ENCODE assay signal across 8 mouse cellular contexts in the genomic region with DNA sequence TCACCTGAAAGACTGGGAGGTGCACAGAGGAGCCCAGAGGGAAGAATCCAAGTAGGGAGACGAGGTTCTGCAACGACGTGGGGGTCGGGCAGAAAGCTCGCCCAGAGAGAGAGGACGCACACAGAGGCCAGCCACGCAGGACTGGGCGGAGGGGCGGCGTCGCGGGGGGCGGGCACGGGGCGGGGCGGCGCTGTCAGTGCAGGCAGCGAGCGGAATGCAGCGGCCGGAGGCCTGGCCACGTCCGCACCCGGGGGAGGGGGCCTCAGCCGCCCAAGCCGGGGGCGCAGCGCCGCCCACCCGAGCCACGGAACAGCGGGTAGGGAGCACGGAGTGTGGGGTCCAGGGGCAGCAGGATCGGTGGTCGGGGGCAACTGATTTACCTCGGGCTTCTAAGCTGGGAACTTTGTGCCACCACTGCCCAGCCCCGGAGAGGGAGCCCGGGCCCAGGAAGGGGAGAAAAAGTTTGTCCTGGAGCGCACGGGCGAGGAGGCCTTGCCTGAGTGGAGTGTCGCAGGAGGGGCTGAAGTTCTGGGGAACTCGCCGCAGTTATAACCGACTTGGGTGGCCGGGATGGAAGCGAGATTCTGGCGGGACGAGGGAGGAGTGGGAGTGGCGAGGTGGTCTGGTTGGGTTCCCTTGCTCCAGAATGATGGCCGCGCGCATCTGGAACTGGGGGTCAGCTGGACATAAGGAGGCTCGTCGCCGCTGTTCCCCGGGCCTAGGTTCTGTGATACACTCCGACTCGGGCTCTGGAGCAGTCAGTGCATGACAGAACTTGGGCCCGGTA. TPM values are rescaled to one million over a fixed set of nuclear protein-coding genes. Genes with fewer than 3 reads are reported as not detected.
DNase-seq lines count a peak whose midpoint lies in the region; ATAC-seq lines count a peak whose summit lies in the region.

Copz2 (plus strand) TSS at position 190 of the 787 bp plus-strand sequence.

- H3K27me3 ChIP-seq in forebrain, embryonic 13.5 days = peaks cover 19% of the 10 kb centered on the region
- H3K27me3 ChIP-seq in limb, embryonic 12.5 days = peaks cover 5% of the 10 kb centered on the region; the same call in 1 of the 2 replicates
- peaks cover 9% of the 10 kb centered on the region; the same call in 1 of the 2 replicates for H3K27me3 ChIP-seq in midbrain, embryonic 14.5 days (ENCODE audit: control insufficient read depth, insufficient read depth, low read length)

- peak within 1 kb of the TSS; percentile 47 for H3K4me3 ChIP-seq in forebrain, embryonic 13.5 days
- peak within 1 kb of the TSS; percentile 71 for H3K4me3 ChIP-seq in limb, embryonic 12.5 days (replicated peaks)
- H3K4me3 ChIP-seq in midbrain, embryonic 14.5 days (replicated peaks; ENCODE audit: low read depth, low read length) = peak within 1 kb of the TSS; percentile 33

- intact Hi-C loops in heart, postnatal 25 days (cut with DNase I) = loop anchor here (2.0 kb wide), 1 partner anchor 17 kb away; no protein-coding TSS in a partner anchor

- no peak within 1 kb of the TSS for H3K27ac ChIP-seq in forebrain, embryonic 13.5 days
- H3K27ac ChIP-seq in limb, embryonic 12.5 days = peak within 1 kb of the TSS; percentile 72
- H3K27ac ChIP-seq in midbrain, embryonic 14.5 days (replicated peaks; ENCODE audit: low read depth, low read length) = no peak within 1 kb of the TSS

- H3K36me3 ChIP-seq in forebrain, embryonic 13.5 days (ENCODE audit: poor library complexity, severe bottlenecking) = no peaks in the 10 kb centered on the region
- H3K36me3 ChIP-seq in limb, embryonic 12.5 days = peaks cover under 1% of the 10 kb centered on the region; the same call in 1 of the 2 replicates
- no peaks in the 10 kb centered on the region for H3K36me3 ChIP-seq in midbrain, embryonic 14.5 days (ENCODE audit: control insufficient read depth, insufficient read depth, low read length)

- no peaks in the 10 kb centered on the region for H3K9me3 ChIP-seq in forebrain, embryonic 13.5 days (replicated peaks)
- no peaks in the 10 kb centered on the region for H3K9me3 ChIP-seq in limb, embryonic 12.5 days
- H3K9me3 ChIP-seq in midbrain, embryonic 14.5 days (ENCODE audit: control insufficient read depth, low read length) = no peaks in the 10 kb centered on the region

- peak within 1 kb of the TSS; percentile 76 for H3K4me2 ChIP-seq in forebrain, embryonic 13.5 days
- peak within 1 kb of the TSS; percentile 70 for H3K4me2 ChIP-seq in limb, embryonic 12.5 days
- peak within 1 kb of the TSS; percentile 62 for H3K4me2 ChIP-seq in midbrain, embryonic 14.5 days (ENCODE audit: low read length)

- H3K4me1 ChIP-seq in forebrain, embryonic 13.5 days = peaks cover 13% of the 10 kb centered on the region
- peaks cover 14% of the 10 kb centered on the region for H3K4me1 ChIP-seq in limb, embryonic 12.5 days (replicated peaks)
- H3K4me1 ChIP-seq in midbrain, embryonic 14.5 days (ENCODE audit: control insufficient read depth, insufficient read depth, low read length) = 0 out of 2 replicates have a peak, but pooled peaks cover 7% of the 10 kb centered on the region

- no peak; the same call in 1 of the 2 replicates for ATAC-seq in forebrain, embryonic 13.5 days
- ATAC-seq in limb, embryonic 12.5 days (ENCODE audit: insufficient number of reproducible peaks, insufficient read depth, low FRiP score, low TSS enrichment, low read depth) = peak; percentile 53; the same call in 1 of the 2 replicates
- ATAC-seq in midbrain, embryonic 14.5 days (ENCODE audit: low FRiP score, low TSS enrichment) = no peak

- H3K9ac ChIP-seq in forebrain, embryonic 13.5 days = peak within 1 kb of the TSS; percentile 60
- H3K9ac ChIP-seq in limb, embryonic 12.5 days (replicated peaks) = peak within 1 kb of the TSS; percentile 77
- peak within 1 kb of the TSS; percentile 20; the same call in 1 of the 2 replicates for H3K9ac ChIP-seq in midbrain, embryonic 14.5 days (replicated peaks; ENCODE audit: low read length)

- 1% methylated on average over 59 of the region's 60 CpGs for WGBS in forebrain, embryonic 13.5 days
- WGBS in limb, embryonic 12.5 days = under 1% methylated on average over 57 of the region's 60 CpGs
- 2% methylated on average over 60 of the region's 60 CpGs for WGBS in midbrain, embryonic 14.5 days

- DNase-seq in thymus, postnatal 4 days = peak; percentile 17
- DNase-seq in thymus, postnatal 14 days = no peak
- DNase-seq in heart, postnatal 25 days (ENCODE audit: low spot score) = no peak
- peak; percentile 33 for DNase-seq in midbrain, embryonic 14.5 days
- DNase-seq in right cerebral cortex, postnatal 14 days = no peak
- DNase-seq in frontal cortex, postnatal 10 days (ENCODE audit: low spot score in 2 of 2) = no peak

RNA-seq across cellular contexts. Expression of gene Copz2, which starts in this region (rescaled TPM):
- polyA plus RNA-seq in forebrain, embryonic 13.5 days (2015; fragmentation: Nextera tagmentation; extraction: Ambion mirVana) = 12.3 and 13.8 TPM in 2 replicates
- total RNA-seq in heart, postnatal 25 days (2021) = 10 to 100 TPM; 33.4 to 37.5 TPM
- polyA plus RNA-seq in limb, embryonic 12.5 days (2016; fragmentation: Nextera tagmentation; extraction: Ambion mirVana) = 78.1 and 88.3 TPM in 2 replicates
- 6.5 and 16.0 TPM in 2 replicates for polyA plus RNA-seq in midbrain, embryonic 14.5 days (2014; fragmentation: Nextera tagmentation; extraction: Ambion mirVana)

Comparison
In these comparisons a context has a peak if more than half of its experiments do, and no peak if none do; other contexts are left out.
1. DNase-seq: peak in thymus, postnatal 4 days (single experiment) and midbrain, embryonic 14.5 days (single experiment); none in thymus, postnatal 14 days (single experiment), heart, postnatal 25 days (single experiment), right cerebral cortex, postnatal 14 days (single experiment) and frontal cortex, postnatal 10 days (0 of 2).
2. H3K9ac ChIP-seq: peak in every context shown above with its lines; median percentile 77 in limb, embryonic 12.5 days; 60 in forebrain, embryonic 13.5 days; 20 in midbrain, embryonic 14.5 days.
3. Peak in every context shown above with its lines, with median percentiles within 50 percentile points of each other: H3K4me2 ChIP-seq and H3K4me3 ChIP-seq.